Mouse (Mus musculus): ENCODE measurements around the gene Gm21992.

GRCm38 (mm10) chr19:4762876-4763275 lies 48.5 kb downstream of the Gm21992 start:
- TF ChIP-seq CTCF (IDR thresholded peaks at IDR 0.05; ENCODE audit: borderline replicate concordance, insufficient read depth, low read length) = no peak
- TF ChIP-seq POLR2A (IDR thresholded peaks at IDR 0.05; ENCODE audit: low read depth, low read length) = no peak

All from embryonic fibroblast, embryonic 13.5 days (primary cell).